Mouse (Mus musculus) neutrophil, adult 65 days (primary cell): ENCODE data around the gene Zfp286. TPM values are rescaled to one million over a fixed set of nuclear protein-coding genes. Genes with fewer than 3 reads are reported as not detected.

Experiments
- total RNA-seq: library from RNA; stranded (reverse); gene quantifications from 2 replicates; pipeline ENCODE4 v1.2.4, GENCODE M21; 2023

Gene Zfp286
- total RNA-seq, result not detected in 2 replicates

DNA sequence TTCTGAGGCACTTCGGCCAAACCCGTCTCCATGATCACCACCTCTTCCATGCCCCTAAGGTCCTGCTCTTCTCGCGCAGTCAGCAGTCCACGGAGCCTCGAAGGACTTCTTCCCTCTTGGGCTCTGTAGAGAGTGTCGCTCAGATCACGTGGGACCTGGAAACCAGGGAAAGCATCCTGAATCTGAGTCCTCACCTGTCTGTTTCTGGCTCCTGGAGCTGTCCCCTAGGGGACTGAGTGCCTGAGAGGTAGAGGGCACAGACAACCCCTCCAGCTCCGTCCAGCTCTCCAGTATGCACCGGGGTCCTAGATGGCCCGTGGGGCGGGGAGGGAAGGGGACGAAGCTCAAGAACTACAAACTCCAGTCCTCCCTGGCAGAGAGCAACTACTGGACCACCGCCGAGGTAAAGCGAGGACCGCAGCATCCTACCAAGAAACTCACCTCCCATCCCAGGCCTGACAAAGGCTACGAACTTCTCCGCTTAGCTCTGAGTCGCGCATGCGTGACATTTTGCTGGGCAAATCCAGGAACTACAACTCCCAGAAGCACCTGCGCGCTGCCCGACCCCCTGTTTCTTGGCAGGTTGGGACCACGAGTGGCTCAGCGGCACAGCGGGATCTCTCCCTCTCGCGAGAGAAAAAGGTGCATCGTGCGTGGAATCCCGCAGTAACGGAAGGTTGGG is at the start of gene Zfp286:
Gene Zfp286, minus strand, starts transcription at position 528 of the 682 bp plus-strand sequence.

DNA sequence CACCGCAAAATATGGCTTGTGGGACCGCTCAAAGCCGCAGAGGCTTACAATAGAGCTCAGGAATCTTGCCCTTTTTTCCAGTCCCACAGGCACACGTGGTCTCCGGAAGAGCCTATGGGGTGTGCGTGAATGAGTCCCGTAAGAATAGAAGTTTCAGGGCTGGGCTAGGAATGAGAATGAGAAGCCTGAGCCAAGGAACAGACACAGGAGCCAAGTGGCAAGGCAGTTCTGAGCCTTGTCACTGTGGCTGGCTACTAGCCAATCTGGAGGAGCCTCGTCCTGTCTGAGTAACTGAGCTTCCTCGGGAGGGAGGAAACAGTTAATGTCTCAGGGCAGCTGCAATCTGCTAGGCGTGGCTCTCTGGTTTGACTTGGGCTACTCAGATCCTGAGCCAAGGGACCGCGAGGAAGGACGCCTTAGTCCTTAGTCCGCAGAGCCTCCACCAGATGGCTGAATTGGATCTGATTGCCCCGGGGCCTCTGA is 30.8 kb upstream of the Zfp286 start, which contains the start of gene Trim16:
Gene Trim16, plus strand, starts transcription at position 173 of the 483 bp plus-strand sequence.

GRCm38 (mm10) chr11:62752780-62753179 is 36.5 kb downstream of the Zfp286 start, which contains the start of gene Gm10428:
Gene Gm10428 (plus strand): TSS chr11:62753100.

GRCm38 (mm10) chr11:62731311-62732021 is 57.8 kb downstream of the Zfp286 start, which contains the start of gene Zfp287:
Gene Zfp287 (minus strand): TSS chr11:62731905.

Other genes starting within 250 kb of the Zfp286 start
- gene Ubb, start 238.3 kb downstream of the Zfp286 start, total RNA-seq, result 1,668 and 1,954 TPM in 2 replicates
- 43.5 and 59.5 TPM in 2 replicates for gene Trpv2, start 215.0 kb downstream of the Zfp286 start, total RNA-seq
- 2.5 and 2.7 TPM in 2 replicates for gene Lrrc75a, start 140.9 kb downstream of the Zfp286 start, total RNA-seq
- 3.8 and 7.6 TPM in 2 replicates for gene Mmgt2, start 140.8 kb downstream of the Zfp286 start, total RNA-seq
- gene Zfp287, start 57.6 kb downstream of the Zfp286 start, total RNA-seq, result 0.54 and 0.70 TPM in 2 replicates
- gene Gm10428, start 36.4 kb downstream of the Zfp286 start, total RNA-seq, result not detected in 2 replicates
- gene Trim16, start 30.8 kb upstream of the Zfp286 start, total RNA-seq, result 12.9 and 16.3 TPM in 2 replicates
- gene Fbxw10, start 57.6 kb upstream of the Zfp286 start, total RNA-seq, result 0.54 and 0.82 TPM in 2 replicates
- 4.4 and 9.0 TPM in 2 replicates for gene Tvp23b, start 90.0 kb upstream of the Zfp286 start, total RNA-seq
- not detected in 2 replicates for gene Cdrt4, start 161.7 kb upstream of the Zfp286 start, total RNA-seq